Mouse (Mus musculus) heart, adult 2 months (tissue): Measurements from ENCODE around the gene Rfx3. TPM values are rescaled to one million over a fixed set of nuclear protein-coding genes. Genes with fewer than 3 reads are reported as not detected.

Experiments used
- DNase-seq, 2 experiments: peaks; one replicate each; pipeline ENCODE4 v3.0.0; 2021
- H3K27ac ChIP-seq: fragments of 200-600 bp; 2 replicates; pipeline ENCODE4 v1.8.1; 2022
- H3K27me3 ChIP-seq: fragments of 200-500 bp; 2 replicates; pipeline ENCODE4 v1.6.1; 2012; ENCODE audit warnings: mild to moderate bottlenecking, low read length, inconsistent platforms, mixed read lengths; ENCODE audit not compliant: control insufficient read depth, insufficient read depth
- H3K36me3 ChIP-seq: fragments of 200-500 bp; 2 replicates; pipeline ENCODE4 v1.6.1; 2012; ENCODE audit warnings: low read length, inconsistent platforms; ENCODE audit not compliant: control insufficient read depth, insufficient read depth
- H3K4me1 ChIP-seq: fragments of 200-500 bp; 2 replicates; pipeline ENCODE4 v1.6.1; 2011; ENCODE audit warnings: low read length; ENCODE audit not compliant: control insufficient read depth, insufficient read depth
- H3K4me3 ChIP-seq: fragments of 200-600 bp; 2 replicates; pipeline ENCODE4 v1.8.1; 2022
- H3K79me2 ChIP-seq: fragments of 200-500 bp; replicated peaks from 2 replicates; pipeline ENCODE4 v1.6.1; 2012; ENCODE audit warnings: mild to moderate bottlenecking, inconsistent platforms, low read length, moderate library complexity, mixed read lengths; ENCODE audit not compliant: control insufficient read depth, insufficient read depth
- H3K9ac ChIP-seq: fragments of 200-500 bp; 2 replicates; pipeline ENCODE4 v1.6.1; 2012; ENCODE audit warnings: low read depth, mild to moderate bottlenecking, control low read depth, inconsistent platforms, low read length, mixed read lengths
- CTCF ChIP-seq: fragments of 200-600 bp; IDR thresholded peaks from 2 replicates; pipeline ENCODE4 v1.8.1; 2022; ENCODE audit warnings: antibody characterized with exemption, mild to moderate bottlenecking, moderate library complexity
- EP300 ChIP-seq: fragments of 200-500 bp; IDR thresholded peaks from 2 replicates; pipeline ENCODE4 v1.6.1; 2011; ENCODE audit warnings: low read depth, low read length, control low read depth; ENCODE audit not compliant: insufficient read depth
- POLR2A ChIP-seq: fragments of 200-500 bp; IDR thresholded peaks from 2 replicates; pipeline ENCODE4 v1.6.1; 2011; ENCODE audit warnings: mild to moderate bottlenecking, low read depth, low read length, control low read depth; ENCODE audit not compliant: insufficient read depth
- WGBS: fragments of 180-500 bp; shearing (Covaris S2); methylation state at CpG from one replicate; pipeline ENCODE4 v1.1.7; 2018; 5-methylcytosine and 5-hydroxymethylcytosine counted together
- intact Hi-C: fragments of 180-260 bp; cut with DNase I; formaldehyde crosslinking; loops from one replicate; pipeline ENCODE4 v1.15.1; 2025
- polyA plus RNA-seq: library from polyadenylated mRNA; depleted of rRNA; stranded (reverse); fragments of >200 nt; gene quantifications from 2 replicates; pipeline ENCODE4 v1.2.3, GENCODE M21; 2012
- total RNA-seq, 2 experiments: library from RNA; stranded (reverse); gene quantifications; 2 replicates each; pipeline ENCODE4 v1.2.3; 2021

Rfx3 gene
- total and polyA plus RNA-seq, 3 experiments = 1.2 to 3.1 (median 2.7) TPM

DNA sequence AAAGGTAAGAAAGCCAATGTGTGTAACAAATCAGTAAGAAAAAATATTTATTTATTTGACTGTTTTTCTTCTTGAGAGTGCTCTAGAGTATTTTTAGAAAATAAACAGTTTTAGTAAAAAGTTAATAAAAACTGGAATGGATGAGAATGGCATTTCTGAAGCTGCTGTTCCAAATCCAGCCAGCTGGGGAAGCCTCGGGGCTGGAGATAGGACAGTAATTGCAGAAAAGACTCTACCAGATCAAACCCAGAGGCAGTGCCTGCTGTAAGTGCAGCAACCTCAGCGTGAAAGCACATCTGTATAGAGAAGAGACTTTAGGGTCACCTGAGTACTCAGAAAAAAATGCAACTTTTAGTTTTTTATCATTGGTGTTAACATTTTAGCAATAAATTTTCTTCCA is 91.9 kb downstream of the Rfx3 start:
- 48% methylated on average over 2 of the region's 2 CpGs for WGBS
- TF ChIP-seq POLR2A = no peak
- peak; percentile 55 for TF ChIP-seq CTCF
- no peak overlapping the region for H3K27ac ChIP-seq
- no peak for DNase-seq
- no peaks in the 10 kb centered on the region for H3K27me3 ChIP-seq
- H3K9ac ChIP-seq = no peak overlapping the region
- no peaks in the 10 kb centered on the region for H3K36me3 ChIP-seq
- H3K79me2 ChIP-seq = no peaks in the 10 kb centered on the region
- intact Hi-C loops = no loop called here
- H3K4me3 ChIP-seq = no peak overlapping the region
- no peaks in the 10 kb centered on the region for H3K4me1 ChIP-seq

DNA sequence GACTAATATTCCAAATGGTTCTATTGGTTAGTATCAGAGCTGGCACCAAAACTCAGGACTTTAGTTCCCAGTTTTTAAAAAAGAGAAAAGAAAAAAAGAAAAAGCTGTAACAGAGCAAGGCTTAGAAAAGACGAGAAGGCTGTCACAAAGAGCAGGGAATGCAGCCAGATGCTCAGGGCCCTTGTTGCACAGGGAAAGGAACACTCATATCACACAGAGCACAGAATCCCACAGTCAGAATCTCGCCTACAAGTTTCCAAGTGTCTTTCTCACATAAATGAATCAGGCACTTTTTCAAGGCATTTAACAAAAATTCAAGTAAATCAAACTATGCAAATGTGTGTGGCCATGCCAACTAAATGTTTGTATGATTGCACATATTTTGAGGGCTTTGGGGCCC is 94.5 kb downstream of the Rfx3 start:
- H3K9ac ChIP-seq = no peak overlapping the region
- intact Hi-C loops = no loop called here
- WGBS = 55% methylated on average over 2 of the region's 2 CpGs
- H3K4me1 ChIP-seq = no peaks in the 10 kb centered on the region
- H3K36me3 ChIP-seq = no peaks in the 10 kb centered on the region
- H3K27ac ChIP-seq = no peak overlapping the region
- H3K27me3 ChIP-seq = no peaks in the 10 kb centered on the region
- H3K79me2 ChIP-seq = no peaks in the 10 kb centered on the region
- no peak for DNase-seq
- no peak overlapping the region for H3K4me3 ChIP-seq
- TF ChIP-seq CTCF (no peak), POLR2A (no peak), EP300 (no peak)

DNA sequence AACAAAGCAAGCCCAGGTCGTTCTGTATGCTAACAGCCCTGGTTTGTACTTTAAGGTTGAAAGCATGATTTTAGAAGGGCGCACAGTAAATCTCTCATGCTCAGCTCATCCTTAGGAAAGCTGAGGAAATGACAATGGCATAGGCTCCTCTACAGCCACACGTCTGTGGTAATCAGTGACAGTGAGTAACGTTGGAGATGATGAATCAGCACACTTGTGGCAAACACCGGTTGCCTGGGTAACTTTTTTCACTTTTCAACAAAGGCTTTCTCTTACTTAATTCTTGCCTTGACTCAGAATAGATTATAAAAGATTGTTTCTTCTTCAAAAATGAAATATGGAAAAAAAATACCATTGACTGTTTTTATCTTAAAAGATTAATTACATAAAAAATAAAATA is 104.0 kb downstream of the Rfx3 start:
- 55% methylated on average over 5 of the region's 5 CpGs for WGBS
- H3K79me2 ChIP-seq = no peaks in the 10 kb centered on the region
- no peaks in the 10 kb centered on the region; the same call in 1 of the 2 replicates for H3K4me1 ChIP-seq
- H3K9ac ChIP-seq = no peak overlapping the region
- no peak for DNase-seq
- intact Hi-C loops = no loop called here
- H3K27ac ChIP-seq = no peak overlapping the region
- no peak overlapping the region for H3K4me3 ChIP-seq
- H3K27me3 ChIP-seq = no peaks in the 10 kb centered on the region
- H3K36me3 ChIP-seq = no peaks in the 10 kb centered on the region
- TF ChIP-seq EP300 (no peak), POLR2A (no peak), CTCF (no peak)

DNA sequence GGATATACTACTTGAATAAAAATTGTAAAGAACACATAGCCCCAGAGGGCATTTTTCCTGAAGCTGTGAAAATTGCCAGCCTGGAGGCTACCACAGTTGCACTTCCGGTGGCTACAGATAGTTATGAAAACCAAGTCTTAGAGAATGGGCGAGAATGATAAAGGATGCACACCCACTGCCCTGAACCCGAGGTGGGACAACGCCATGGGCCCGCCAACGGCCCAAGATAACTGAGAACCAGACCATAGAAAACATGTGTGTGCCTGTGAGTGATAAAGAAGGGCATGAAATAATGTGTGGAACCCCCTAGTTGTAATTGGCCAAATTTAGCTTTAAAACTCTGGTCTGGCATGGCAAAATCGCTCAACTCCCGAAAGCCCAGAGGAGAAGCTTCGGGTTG is 105.0 kb downstream of the Rfx3 start:
- Histone ChIP-seq H3K27ac (no peak overlapping the region), H3K36me3 (no peaks in the 10 kb centered on the region), H3K9ac (no peak overlapping the region), H3K4me3 (no peak overlapping the region), H3K4me1 (no peaks in the 10 kb centered on the region; the same call in 1 of the 2 replicates), H3K79me2 (no peaks in the 10 kb centered on the region), H3K27me3 (no peaks in the 10 kb centered on the region)
- 89% methylated on average over 9 of the region's 9 CpGs for WGBS
- intact Hi-C loops = no loop called here
- no peak for DNase-seq
- no peak for TF ChIP-seq CTCF
- no peak for TF ChIP-seq POLR2A
- TF ChIP-seq EP300 = no peak

DNA sequence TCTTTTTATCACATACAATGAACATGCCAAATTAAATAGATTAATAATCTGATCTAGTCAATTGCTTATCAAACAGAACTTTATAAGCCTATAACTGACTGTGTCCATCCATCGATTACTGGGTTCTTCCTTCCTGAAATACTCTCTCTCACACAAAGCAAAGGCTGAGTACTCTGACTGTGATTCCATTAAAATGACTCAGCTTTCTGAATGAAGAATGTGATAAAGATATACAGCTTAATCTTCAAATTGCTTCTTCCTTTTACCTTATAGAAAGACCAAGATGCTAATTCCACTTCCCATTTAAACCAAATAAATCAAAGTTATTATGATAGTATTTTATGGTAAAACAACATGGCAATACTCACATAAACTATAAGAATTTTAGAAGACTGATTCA is 105.8 kb downstream of the Rfx3 start:
- no peak overlapping the region for H3K27ac ChIP-seq
- H3K36me3 ChIP-seq = no peaks in the 10 kb centered on the region
- no peaks in the 10 kb centered on the region for H3K79me2 ChIP-seq
- no peak overlapping the region for H3K4me3 ChIP-seq
- TF ChIP-seq CTCF = no peak
- no peak for TF ChIP-seq EP300
- no peak for TF ChIP-seq POLR2A
- no peaks in the 10 kb centered on the region for H3K27me3 ChIP-seq
- no peak for DNase-seq
- 74% methylated on average over 1 of the region's 1 CpGs for WGBS
- H3K9ac ChIP-seq = no peak overlapping the region
- intact Hi-C loops = no loop called here
- no peaks in the 10 kb centered on the region; the same call in 1 of the 2 replicates for H3K4me1 ChIP-seq

DNA sequence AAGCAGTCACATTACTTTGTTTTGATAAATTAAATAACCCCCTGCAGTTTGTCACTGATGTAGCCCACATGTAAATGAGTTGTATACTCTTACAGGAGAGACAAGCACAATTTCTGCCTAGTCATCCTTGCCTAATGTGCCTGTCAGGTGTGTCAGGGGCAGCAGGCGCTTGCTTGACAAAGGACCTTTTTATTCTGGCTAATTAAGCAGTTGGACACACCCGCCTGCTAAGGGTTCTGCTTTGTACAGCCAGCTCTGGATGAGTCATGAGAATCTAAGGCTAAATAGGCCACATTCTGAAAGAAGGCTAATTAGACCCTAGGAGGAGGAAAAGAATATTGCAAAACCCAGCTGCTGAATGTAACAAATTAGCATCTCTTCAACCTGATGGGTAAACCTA is 106.3 kb downstream of the Rfx3 start:
- peak in 1 of 2 experiments; percentile 10 for DNase-seq
- Histone ChIP-seq H3K4me3 (no peak overlapping the region), H3K36me3 (no peaks in the 10 kb centered on the region), H3K27me3 (no peaks in the 10 kb centered on the region), H3K79me2 (no peaks in the 10 kb centered on the region), H3K27ac (no peak overlapping the region), H3K9ac (no peak overlapping the region), H3K4me1 (no peaks in the 10 kb centered on the region; the same call in 1 of the 2 replicates)
- TF ChIP-seq EP300 = no peak
- TF ChIP-seq POLR2A = no peak
- TF ChIP-seq CTCF = no peak
- intact Hi-C loops = no loop called here
- WGBS = 70% methylated on average over 2 of the region's 2 CpGs

DNA sequence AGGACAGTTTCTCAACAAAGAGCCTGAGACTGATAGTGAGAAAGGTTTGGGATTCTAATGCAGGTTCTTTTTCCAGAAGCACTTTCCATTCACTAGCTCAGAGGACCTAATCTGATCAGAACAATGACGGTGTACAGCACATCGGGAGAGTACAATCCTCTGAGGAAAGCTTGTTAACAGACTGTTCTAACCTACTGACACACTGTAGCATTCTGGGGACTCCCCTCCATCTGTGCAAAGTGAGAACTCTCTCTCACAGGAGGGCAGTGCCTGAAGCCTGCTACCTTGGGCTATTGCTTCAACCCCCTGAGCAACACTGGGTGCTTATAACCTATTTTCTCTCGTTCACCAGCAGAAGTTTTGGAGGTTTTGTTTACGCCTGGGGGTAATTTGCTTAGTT is 106.8 kb downstream of the Rfx3 start:
- DNase-seq = no peak
- intact Hi-C loops = no loop called here

More for the DNA sequence above, 106.8 kb downstream of the Rfx3 start:
- 74% methylated on average over 4 of the region's 4 CpGs for WGBS
- TF ChIP-seq CTCF (no peak), EP300 (no peak), POLR2A (no peak)
- Histone ChIP-seq H3K27me3 (no peaks in the 10 kb centered on the region), H3K4me3 (no peak overlapping the region), H3K9ac (no peak overlapping the region), H3K27ac (no peak overlapping the region), H3K36me3 (no peaks in the 10 kb centered on the region), H3K4me1 (no peaks in the 10 kb centered on the region; the same call in 1 of the 2 replicates), H3K79me2 (no peaks in the 10 kb centered on the region)
